Mouse (Mus musculus) limb, embryonic 14.5 days (tissue): ENCODE data around the gene Zfp385b. TPM values are rescaled to one million over a fixed set of nuclear protein-coding genes. Genes with fewer than 3 reads are reported as not detected.

ENCODE experiments used
- ATAC-seq: fragments of 200-750 bp; cut with Nextera tagmentation; 2 replicates; pipeline ENCODE4 v1.8.0; 2017; ENCODE audit warnings: low read depth, moderate number of reproducible peaks, moderate TSS enrichment; ENCODE audit not compliant: low FRiP score
- DNase-seq: peaks from one replicate; pipeline ENCODE4 v3.0.0-alpha.2; 2015; ENCODE audit warnings: low spot score
- H3K27ac ChIP-seq: fragments of 300-500 bp; sonication (generic); replicated peaks from 2 replicates; pipeline ENCODE4 v1.5.1; 2014; ENCODE audit warnings: low read depth, mild to moderate bottlenecking, low read length, moderate library complexity, mixed read lengths
- H3K27me3 ChIP-seq: fragments of 300-500 bp; sonication (generic); 2 replicates; pipeline ENCODE4 v1.6.1; 2014; ENCODE audit warnings: low read length, mixed read lengths; ENCODE audit not compliant: control insufficient read depth, insufficient read depth
- H3K36me3 ChIP-seq: fragments of 300-500 bp; sonication (generic); 2 replicates; pipeline ENCODE4 v1.6.1; 2014; ENCODE audit warnings: mild to moderate bottlenecking, low read length, moderate library complexity, mixed read lengths; ENCODE audit not compliant: control insufficient read depth, insufficient read depth
- H3K4me1 ChIP-seq: fragments of 300-500 bp; sonication (generic); 2 replicates; pipeline ENCODE4 v1.6.1; 2014; ENCODE audit warnings: antibody characterized with exemption, low read length, mixed read lengths; ENCODE audit not compliant: control insufficient read depth, insufficient read depth
- H3K4me2 ChIP-seq: fragments of 300-500 bp; sonication (generic); replicated peaks from 2 replicates; pipeline ENCODE4 v1.6.1; 2014; ENCODE audit warnings: low read depth, mild to moderate bottlenecking, low read length, moderate library complexity; ENCODE audit not compliant: severe bottlenecking
- H3K4me3 ChIP-seq: fragments of 300-500 bp; sonication (generic); replicated peaks from 2 replicates; pipeline ENCODE4 v1.5.1; 2014; ENCODE audit warnings: low read length
- H3K9ac ChIP-seq: fragments of 300-500 bp; sonication (generic); 2 replicates; pipeline ENCODE4 v1.6.1; 2014; ENCODE audit warnings: mild to moderate bottlenecking, low read depth, low read length, moderate library complexity; ENCODE audit not compliant: severe bottlenecking
- H3K9me3 ChIP-seq: fragments of 300-500 bp; sonication (generic); 2 replicates; pipeline ENCODE4 v1.6.1; 2016; ENCODE audit warnings: low read length; ENCODE audit not compliant: control insufficient read depth
- POLR2A ChIP-seq: fragments of 200-500 bp; IDR thresholded peaks from 2 replicates; pipeline ENCODE4 v1.8.0; 2012; ENCODE audit warnings: inconsistent platforms, mild to moderate bottlenecking, moderate library complexity, borderline replicate concordance; ENCODE audit not compliant: insufficient read depth, insufficient read length; ENCODE audit errors: extremely low read depth
- WGBS: fragments of 180-500 bp; shearing (Covaris S2); extraction: QIAGEN DNeasy Blood & Tissue Kit; methylation state at CpG from one replicate; pipeline ENCODE4 v1.1.7; 2014; 5-methylcytosine and 5-hydroxymethylcytosine counted together
- polyA plus RNA-seq, 2 experiments: library from polyadenylated mRNA; depleted of rRNA in 1 of 2; stranded (reverse) in 1 of 2; unstranded in 1 of 2; fragments of >200 nt; fragmentation: Nextera tagmentation in 1 of 2; extraction: Ambion mirVana in 1 of 2; gene quantifications; 2 replicates each; pipeline versions ENCODE4 v1.2.1 to v1.2.3; 2012 to 2014

Zfp385b gene
- polyA plus RNA-seq, 2 experiments, result 12.0 to 13.8 TPM

DNA sequence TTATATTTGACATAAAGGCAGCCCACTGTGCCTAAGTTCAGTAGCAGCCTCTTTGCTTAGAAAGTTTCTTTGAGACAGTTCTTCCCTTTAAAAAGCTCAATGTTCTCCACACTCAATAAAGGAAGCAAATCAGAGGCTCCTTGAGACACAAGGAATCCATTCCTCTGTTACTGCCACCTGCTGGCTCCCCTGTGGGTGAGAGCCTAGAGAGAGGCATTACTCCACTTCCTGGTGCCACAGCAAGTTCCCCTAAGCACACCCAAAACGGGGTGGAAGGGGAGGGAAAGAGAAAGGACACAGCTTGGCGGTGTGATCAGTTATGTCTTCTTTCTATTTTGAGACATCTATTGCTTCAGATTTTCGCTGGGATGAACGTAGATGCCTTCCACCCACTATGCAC lies 450.3 kb downstream of the Zfp385b start:
- DNase-seq (no peak), ATAC-seq (no peak)
- Histone ChIP-seq H3K4me2 (no peak overlapping the region), H3K9ac (no peak overlapping the region), H3K27ac (no peak overlapping the region), H3K4me3 (no peak overlapping the region), H3K9me3 (no peaks in the 10 kb centered on the region), H3K27me3 (no peaks in the 10 kb centered on the region), H3K36me3 (no peaks in the 10 kb centered on the region), H3K4me1 (no peaks in the 10 kb centered on the region)
- 66% methylated on average over 4 of the region's 4 CpGs for WGBS
- no peak for TF ChIP-seq POLR2A

Other genes with a start within 250 kb of the Zfp385b start
- 17.6 and 36.0 TPM in 2 replicates for gene Cwc22, start 126.7 kb upstream of the Zfp385b start, polyA plus RNA-seq (2012; rRNA removed)
- gene Cwc22, start 126.7 kb upstream of the Zfp385b start, polyA plus RNA-seq (2014; fragmentation: Nextera tagmentation; extraction: Ambion mirVana), result 33.7 and 36.2 TPM in 2 replicates